Mouse (Mus musculus) testis, adult 2 months (tissue): Measurements from ENCODE around the gene Rrp12. TPM values are rescaled to one million over a fixed set of nuclear protein-coding genes. Genes with fewer than 3 reads are reported as not detected.

Experiments used
- H3K27ac ChIP-seq: fragments of 200-500 bp; 2 replicates; pipeline ENCODE4 v1.5.1; 2012; ENCODE audit warnings: low read depth, low read length; ENCODE audit not compliant: control insufficient read depth, insufficient read depth
- H3K27me3 ChIP-seq: fragments of 200-500 bp; 2 replicates; pipeline ENCODE4 v1.6.1; 2012; ENCODE audit warnings: mild to moderate bottlenecking, low read length, moderate library complexity; ENCODE audit not compliant: control insufficient read depth, insufficient read depth
- H3K36me3 ChIP-seq: fragments of 200-500 bp; 2 replicates; pipeline ENCODE4 v1.6.1; 2012; ENCODE audit warnings: mild to moderate bottlenecking, low read length; ENCODE audit not compliant: control insufficient read depth, insufficient read depth
- H3K4me1 ChIP-seq: fragments of 200-500 bp; 2 replicates; pipeline ENCODE4 v1.6.1; 2012; ENCODE audit warnings: low read length; ENCODE audit not compliant: control insufficient read depth, insufficient read depth
- H3K4me3 ChIP-seq: fragments of 200-500 bp; 2 replicates; pipeline ENCODE4 v1.5.1; 2012; ENCODE audit warnings: low read depth, mild to moderate bottlenecking, low read length, moderate library complexity, mixed read lengths; ENCODE audit not compliant: control insufficient read depth
- CTCF ChIP-seq: fragments of 200-500 bp; IDR thresholded peaks from 2 replicates; pipeline ENCODE4 v1.5.1; 2012; ENCODE audit warnings: low read depth, mild to moderate bottlenecking, inconsistent platforms, low read length, moderate library complexity; ENCODE audit not compliant: control insufficient read depth, insufficient read depth, insufficient replicate concordance
- POLR2A ChIP-seq: fragments of 200-500 bp; IDR thresholded peaks from 2 replicates; pipeline ENCODE4 v1.6.1; 2012; ENCODE audit warnings: low read depth, mild to moderate bottlenecking, inconsistent platforms, low read length, moderate library complexity; ENCODE audit not compliant: control insufficient read depth
- polyA plus RNA-seq: library from polyadenylated mRNA; depleted of rRNA; stranded (reverse); fragments of >200 nt; gene quantifications from 2 replicates; pipeline ENCODE4 v1.2.3, GENCODE M21; 2012

Rrp12 gene
- polyA plus RNA-seq, 1 experiment: 32.3 TPM

GRCm38 (mm10) chr19:41847091-41847581 lies 48.8 kb downstream of the Rrp12 start:
- Histone ChIP-seq H3K4me3 (peak overlapping the region; percentile 93), H3K27ac (peak overlapping the region; percentile 90), H3K36me3 (no peaks in the 10 kb centered on the region; the same call in 1 of the 2 replicates), H3K4me1 (peaks cover 5% of the 10 kb centered on the region), H3K27me3 (no peaks in the 10 kb centered on the region)
- TF ChIP-seq CTCF (no peak), POLR2A (peak; percentile 40; the same call in 1 of the 2 replicates)

- peak overlapping the region; percentile 90 for H3K27ac ChIP-seq
- no peaks in the 10 kb centered on the region; the same call in 1 of the 2 replicates for H3K36me3 ChIP-seq
- H3K4me3 ChIP-seq: peak overlapping the region; percentile 93
- peaks cover 5% of the 10 kb centered on the region for H3K4me1 ChIP-seq
- no peak for TF ChIP-seq CTCF
- no peak for TF ChIP-seq POLR2A
- H3K27me3 ChIP-seq: no peaks in the 10 kb centered on the region
Observed at GRCm38 (mm10) chr19:41846366-41847090, 49.4 kb downstream of the Rrp12 start.

GRCm38 (mm10) chr19:41844345-41844744 lies 51.6 kb downstream of the Rrp12 start:
- Histone ChIP-seq H3K27ac (no peak overlapping the region), H3K36me3 (no peaks in the 10 kb centered on the region; the same call in 1 of the 2 replicates), H3K4me1 (peaks cover 5% of the 10 kb centered on the region), H3K4me3 (peak overlapping the region; percentile 4; the same call in 1 of the 2 replicates), H3K27me3 (no peaks in the 10 kb centered on the region)
- TF ChIP-seq POLR2A (no peak), CTCF (no peak)

GRCm38 (mm10) chr19:41842706-41843105 lies 53.3 kb downstream of the Rrp12 start:
- H3K27me3 ChIP-seq: no peaks in the 10 kb centered on the region
- H3K4me1 ChIP-seq: peaks cover 7% of the 10 kb centered on the region
- H3K4me3 ChIP-seq: no peak overlapping the region
- TF ChIP-seq POLR2A: no peak
- TF ChIP-seq CTCF: no peak
- H3K36me3 ChIP-seq: no peaks in the 10 kb centered on the region; the same call in 1 of the 2 replicates
- no peak overlapping the region for H3K27ac ChIP-seq

- no peak overlapping the region for H3K27ac ChIP-seq
- H3K4me1 ChIP-seq: peaks cover 7% of the 10 kb centered on the region
- H3K4me3 ChIP-seq: no peak overlapping the region
- TF ChIP-seq CTCF (no peak), POLR2A (no peak)
- H3K27me3 ChIP-seq: no peaks in the 10 kb centered on the region
- H3K36me3 ChIP-seq: no peaks in the 10 kb centered on the region; the same call in 1 of the 2 replicates
Observed at GRCm38 (mm10) chr19:41842196-41842595, 53.8 kb downstream of the Rrp12 start.

GRCm38 (mm10) chr19:41841105-41841750 lies 54.7 kb downstream of the Rrp12 start:
- no peaks in the 10 kb centered on the region; the same call in 1 of the 2 replicates for H3K36me3 ChIP-seq
- no peak overlapping the region for H3K27ac ChIP-seq
- no peak for TF ChIP-seq POLR2A
- no peak for TF ChIP-seq CTCF
- H3K4me3 ChIP-seq: no peak overlapping the region
- H3K4me1 ChIP-seq: peaks cover 4% of the 10 kb centered on the region
- H3K27me3 ChIP-seq: no peaks in the 10 kb centered on the region

GRCm38 (mm10) chr19:41839685-41840084 lies 56.3 kb downstream of the Rrp12 start:
- TF ChIP-seq CTCF (no peak), POLR2A (no peak)
- no peaks in the 10 kb centered on the region for H3K27me3 ChIP-seq
- H3K36me3 ChIP-seq: no peaks in the 10 kb centered on the region
- no peak overlapping the region for H3K27ac ChIP-seq
- peaks cover 2% of the 10 kb centered on the region for H3K4me1 ChIP-seq
- H3K4me3 ChIP-seq: no peak overlapping the region
